Mouse (Mus musculus) liver, postnatal 0 days (tissue): ENCODE results near the gene Guk1. TPM values are rescaled to one million over a fixed set of nuclear protein-coding genes. Genes with fewer than 3 reads are reported as not detected.

Experiments used
- ATAC-seq: fragments of 200-750 bp; cut with Nextera tagmentation; 2 replicates; pipeline ENCODE4 v1.8.0; 2017; ENCODE audit warnings: mild to moderate bottlenecking, moderate library complexity
- DNase-seq: peaks from one replicate; pipeline ENCODE4 v3.0.0-alpha.2; 2016
- H3K27ac ChIP-seq: fragments of 300-500 bp; sonication (generic); 2 replicates; pipeline ENCODE4 v1.5.1; 2014; ENCODE audit warnings: antibody characterized with exemption, moderate library complexity, mild to moderate bottlenecking, low read depth
- H3K27me3 ChIP-seq: fragments of 300-500 bp; sonication (generic); 2 replicates; pipeline ENCODE4 v1.6.1; 2014; ENCODE audit warnings: low read length, control low read depth, mixed read lengths; ENCODE audit not compliant: insufficient read depth
- H3K36me3 ChIP-seq: fragments of 300-500 bp; sonication (generic); replicated peaks from 2 replicates; pipeline ENCODE4 v1.6.1; 2014; ENCODE audit warnings: mild to moderate bottlenecking, control low read depth, low read length, moderate library complexity, mixed read lengths; ENCODE audit not compliant: insufficient read depth
- H3K4me1 ChIP-seq: fragments of 300-500 bp; sonication (generic); 2 replicates; pipeline ENCODE4 v1.6.1; 2014; ENCODE audit warnings: antibody characterized with exemption, mild to moderate bottlenecking, control low read depth; ENCODE audit not compliant: insufficient read depth
- H3K4me2 ChIP-seq: fragments of 300-500 bp; sonication (generic); 2 replicates; pipeline ENCODE4 v1.6.1; 2014; ENCODE audit warnings: low read depth, mild to moderate bottlenecking, low read length, moderate library complexity, mixed read lengths
- H3K4me3 ChIP-seq: fragments of 300-500 bp; sonication (generic); 2 replicates; pipeline ENCODE4 v1.5.1; 2014; ENCODE audit warnings: low read depth, low read length
- H3K9ac ChIP-seq: fragments of 300-500 bp; sonication (generic); replicated peaks from 2 replicates; pipeline ENCODE4 v1.6.1; 2014; ENCODE audit warnings: mild to moderate bottlenecking, moderate library complexity
- H3K9me3 ChIP-seq: fragments of 300-500 bp; sonication (generic); 2 replicates; pipeline ENCODE4 v1.6.1; 2016; ENCODE audit warnings: mild to moderate bottlenecking, control low read depth, low read length, mixed read lengths
- CTCF ChIP-seq: sonication (generic); IDR thresholded peaks from 2 replicates; pipeline ENCODE4 v1.5.1; 2016; ENCODE audit warnings: antibody characterized with exemption, low read depth
- EP300 ChIP-seq: IDR thresholded peaks from 2 replicates; pipeline ENCODE4 v1.6.1; 2016; ENCODE audit warnings: antibody characterized with exemption, low read depth, mild to moderate bottlenecking
- WGBS: fragments of 180-500 bp; shearing (Covaris S2); extraction: QIAGEN DNeasy Blood & Tissue Kit; methylation state at CpG from one replicate; pipeline ENCODE4 v1.1.7; 2014; ENCODE audit not compliant: insufficient replicate concordance; 5-methylcytosine and 5-hydroxymethylcytosine counted together
- polyA plus RNA-seq: library from polyadenylated mRNA; unstranded; fragments of >200 nt; fragmentation: Nextera tagmentation; extraction: Ambion mirVana; gene quantifications from 2 replicates; pipeline ENCODE4 v1.2.1, GENCODE M21; 2015

Gene Guk1
- polyA plus RNA-seq, 1 experiment from 2014 or later = 59.5 TPM

DNA sequence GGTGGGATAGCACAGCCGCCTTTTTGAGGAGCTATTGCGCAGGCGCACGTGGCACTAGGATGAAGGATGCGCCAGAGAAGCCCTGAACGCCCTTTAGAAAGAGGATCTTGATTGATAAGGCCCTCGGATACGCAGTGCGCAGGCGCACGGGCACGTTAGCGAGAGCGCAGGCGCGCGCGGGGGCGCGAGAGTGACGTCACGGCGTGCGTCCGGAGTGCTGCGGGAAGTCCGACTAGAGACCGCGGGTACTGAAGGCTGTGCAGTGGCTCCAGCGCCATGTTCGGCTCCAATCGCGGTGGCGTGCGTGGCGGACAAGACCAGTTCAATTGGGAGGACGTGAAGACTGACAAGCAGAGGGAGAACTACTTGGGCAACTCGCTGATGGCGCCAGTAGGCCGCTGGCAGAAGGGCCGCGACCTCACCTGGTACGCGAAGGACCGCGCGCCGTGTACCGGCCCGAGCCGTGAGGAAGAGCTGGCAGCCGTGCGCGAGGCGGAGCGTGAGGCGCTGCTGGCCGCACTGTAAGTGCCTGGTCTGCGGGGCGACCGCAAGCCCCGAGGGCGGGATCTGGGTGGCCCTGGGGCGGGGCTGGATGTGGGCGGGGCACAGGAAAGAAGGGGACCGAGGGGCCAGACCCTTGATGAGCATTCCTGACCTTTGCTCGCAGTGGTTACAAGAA is 16.3 kb upstream of the Guk1 start, which contains the start of gene 2310033P09Rik:
TSS of gene 2310033P09Rik (plus strand) at position 169 of the 679 bp plus-strand sequence.
- no peaks in the 10 kb centered on the region for H3K9me3 ChIP-seq
- H3K27ac ChIP-seq = peak within 1 kb of the TSS; percentile 97
- peak within 1 kb of the TSS; percentile 87 for H3K9ac ChIP-seq
- no peaks in the 10 kb centered on the region for H3K27me3 ChIP-seq
- H3K36me3 ChIP-seq = peaks cover 54% of the 10 kb centered on the region
- DNase-seq = peak; percentile 96
- TF ChIP-seq CTCF = no peak
- no peak for TF ChIP-seq EP300
- H3K4me2 ChIP-seq = peak within 1 kb of the TSS; percentile 95
- H3K4me1 ChIP-seq = peaks cover 19% of the 10 kb centered on the region
- WGBS = under 1% methylated on average over 67 of the region's 67 CpGs
- H3K4me3 ChIP-seq = peak within 1 kb of the TSS; percentile 90
- peak; percentile 84 for ATAC-seq

DNA sequence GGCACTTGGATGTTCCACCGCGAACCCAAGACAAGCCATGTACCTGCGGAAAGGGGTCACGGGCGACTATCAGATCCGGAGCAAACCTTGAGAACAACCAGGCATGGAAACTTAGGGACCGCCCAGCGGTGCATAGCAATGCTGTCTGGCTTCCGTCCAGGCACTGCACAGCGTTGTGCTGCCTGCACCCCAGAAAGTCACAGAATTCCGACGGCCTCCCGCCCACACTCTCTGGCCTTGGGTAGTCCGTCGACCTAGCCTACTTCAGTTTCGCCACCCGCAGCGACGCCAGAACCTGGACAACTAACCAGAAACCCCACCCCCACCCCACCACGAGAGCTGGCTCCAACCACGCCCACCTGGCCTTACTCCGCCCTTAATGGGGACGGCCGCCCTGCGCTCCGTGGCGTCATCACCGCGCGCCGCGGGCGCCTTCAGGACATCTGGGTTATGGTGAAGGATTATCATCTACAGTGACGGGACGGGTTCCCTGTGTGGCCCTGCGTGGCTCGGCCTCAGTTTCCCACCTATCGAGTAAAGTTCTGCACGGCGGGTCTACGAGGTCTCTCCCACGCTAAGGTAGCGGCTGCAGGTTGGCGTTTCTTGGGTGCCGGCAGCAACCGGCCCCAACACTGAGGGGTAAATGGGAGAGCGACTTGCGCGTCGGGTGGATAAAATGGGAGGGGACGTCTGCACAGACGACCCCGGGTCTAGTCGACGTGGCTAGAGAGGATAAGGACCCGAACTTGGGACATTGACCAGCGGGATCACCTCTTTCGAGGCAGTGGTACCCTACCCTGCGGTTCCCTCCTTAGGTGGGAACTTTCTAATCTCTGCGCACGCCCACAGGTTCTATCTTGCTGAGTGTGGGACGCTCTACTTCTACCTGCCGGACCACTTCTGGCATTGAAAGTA is 10.3 kb upstream of the Guk1 start, which contains the start of gene Mrpl55:
TSS of gene Mrpl55 (plus strand) at position 406 of the 915 bp plus-strand sequence.
- H3K27ac ChIP-seq = peak within 1 kb of the TSS; percentile 92
- peaks cover 16% of the 10 kb centered on the region for H3K4me1 ChIP-seq
- H3K4me2 ChIP-seq = peak within 1 kb of the TSS; percentile 95
- H3K27me3 ChIP-seq = no peaks in the 10 kb centered on the region
- WGBS = under 1% methylated on average over 63 of the region's 63 CpGs
- peak within 1 kb of the TSS; percentile 81 for H3K9ac ChIP-seq
- peak; percentile 98 for DNase-seq
- peak within 1 kb of the TSS; percentile 81 for H3K4me3 ChIP-seq
- peaks cover 36% of the 10 kb centered on the region for H3K36me3 ChIP-seq
- TF ChIP-seq EP300 (no peak), CTCF (no peak)
- H3K9me3 ChIP-seq = no peaks in the 10 kb centered on the region
- peak; percentile 96 for ATAC-seq

DNA sequence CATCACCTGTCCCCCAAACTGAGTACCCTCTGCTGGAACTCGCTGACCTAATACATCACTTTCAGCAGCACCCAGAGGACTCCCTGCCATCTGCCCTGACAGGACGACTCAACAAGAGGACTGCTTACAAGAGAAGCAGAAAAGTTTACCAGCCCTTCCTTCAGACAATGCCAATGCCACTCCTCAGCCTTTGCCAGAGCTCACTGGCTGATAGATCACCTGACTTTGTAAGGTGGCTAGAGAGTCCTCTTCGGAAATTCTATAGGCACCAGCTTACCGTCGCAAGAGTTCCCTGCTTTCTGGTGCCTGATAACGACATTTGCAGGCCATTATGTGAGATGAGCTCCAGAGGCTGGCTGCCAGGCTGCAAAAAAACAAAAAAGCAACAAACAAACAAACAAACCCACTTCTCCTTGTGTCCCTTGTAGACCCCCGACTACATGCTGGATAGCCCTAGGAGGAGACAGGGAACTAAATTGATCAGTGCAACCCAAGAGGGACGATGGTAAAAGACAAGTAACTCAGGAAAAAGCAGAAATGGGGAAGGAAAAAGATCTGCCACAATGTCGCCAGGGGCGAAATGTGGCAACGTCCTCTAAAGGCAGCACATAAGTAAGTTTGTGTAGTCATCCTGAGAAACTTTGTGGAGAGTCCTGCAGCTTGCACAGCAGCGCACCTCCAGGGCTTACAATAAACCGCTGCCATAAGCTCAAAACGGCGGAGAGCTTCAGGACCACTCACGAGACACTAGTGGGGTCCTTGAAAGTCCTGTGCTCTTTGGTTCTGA is 9.4 kb upstream of the Guk1 start:
- Histone ChIP-seq H3K9me3 (no peaks in the 10 kb centered on the region), H3K9ac (peak overlapping the region; percentile 81), H3K4me3 (peak overlapping the region; percentile 81), H3K36me3 (peaks cover 34% of the 10 kb centered on the region), H3K4me2 (peak overlapping the region; percentile 95), H3K4me1 (peaks cover 16% of the 10 kb centered on the region), H3K27ac (peak overlapping the region; percentile 92), H3K27me3 (no peaks in the 10 kb centered on the region)
- TF ChIP-seq EP300 = no peak
- no peak for TF ChIP-seq CTCF
- 12% methylated on average over 16 of the region's 16 CpGs for WGBS
- DNase-seq = peak; percentile 40
- peak; percentile 8 for ATAC-seq

DNA sequence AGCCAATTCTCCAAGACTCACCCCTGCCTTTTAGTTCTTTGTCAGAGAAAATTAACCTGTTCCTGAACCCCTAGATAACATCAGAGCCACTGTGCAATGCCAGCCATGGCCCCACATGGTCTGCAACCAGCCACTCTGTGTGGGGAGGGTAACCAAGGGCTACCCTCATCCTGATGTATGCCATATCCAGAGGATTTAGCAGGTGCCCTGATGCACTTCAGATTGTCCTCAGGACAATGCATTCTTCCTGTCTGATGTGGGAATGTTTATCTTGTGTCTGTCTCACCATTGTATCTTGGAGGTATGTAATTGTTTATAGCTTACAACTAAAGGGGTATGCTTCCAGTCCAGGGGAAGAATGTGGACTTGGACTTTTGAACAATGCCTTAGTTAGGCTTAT is 4.2 kb upstream of the Guk1 start:
- Histone ChIP-seq H3K4me2 (no peak overlapping the region), H3K4me3 (no peak overlapping the region), H3K36me3 (peaks cover 11% of the 10 kb centered on the region), H3K27ac (no peak overlapping the region), H3K9me3 (no peaks in the 10 kb centered on the region), H3K4me1 (peaks cover 14% of the 10 kb centered on the region), H3K27me3 (no peaks in the 10 kb centered on the region), H3K9ac (no peak overlapping the region)
- DNase-seq = no peak
- ATAC-seq = no peak
- TF ChIP-seq EP300 (no peak), CTCF (no peak)

DNA sequence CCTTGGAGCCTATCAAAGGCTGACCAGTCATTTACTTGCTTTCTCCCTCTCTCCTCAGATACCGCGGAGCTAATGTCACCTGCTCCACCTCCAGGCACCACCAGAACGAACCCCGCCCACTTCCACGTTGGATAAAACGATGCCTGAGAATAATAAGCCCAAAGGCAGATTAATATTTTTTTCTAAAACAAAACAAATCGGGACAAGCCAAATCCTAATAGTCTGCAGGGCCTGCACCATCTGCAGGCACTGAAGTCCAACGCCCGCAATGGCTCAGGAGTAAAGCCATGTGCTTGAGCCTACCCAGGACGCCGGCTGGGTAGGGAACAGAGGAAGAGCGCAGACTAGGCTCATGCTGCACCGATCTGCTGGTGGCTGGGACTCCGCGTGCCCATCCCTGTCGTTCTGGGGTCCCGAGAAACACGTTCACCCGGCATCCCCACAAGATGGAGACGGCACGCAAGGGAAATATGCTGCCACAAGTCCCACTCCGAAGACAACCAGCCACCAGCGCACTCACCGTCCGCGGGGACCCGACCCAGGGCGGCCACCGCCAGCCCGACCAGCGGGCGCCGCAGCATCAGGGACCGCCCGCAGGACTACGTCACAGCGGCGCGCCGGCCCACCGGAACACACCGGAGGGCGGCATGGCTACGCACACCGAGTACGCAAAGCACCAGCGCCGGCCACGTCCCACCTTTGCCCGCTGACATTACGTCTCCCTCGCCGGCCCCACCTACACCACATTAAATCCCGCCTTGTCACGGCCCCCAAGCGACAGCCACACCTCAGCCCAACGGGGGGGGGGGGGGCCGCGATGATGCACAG is 567 bp downstream of the Guk1 start:
- Histone ChIP-seq H3K4me2 (peak overlapping the region; percentile 99), H3K4me3 (peak overlapping the region; percentile 67), H3K9me3 (no peaks in the 10 kb centered on the region), H3K27ac (peak overlapping the region; percentile 95), H3K36me3 (no peaks in the 10 kb centered on the region), H3K27me3 (no peaks in the 10 kb centered on the region), H3K9ac (peak overlapping the region; percentile 62), H3K4me1 (peaks cover 21% of the 10 kb centered on the region)
- ATAC-seq = peak; percentile 98
- DNase-seq = peak; percentile 92
- WGBS = 0% methylated on average over 40 of the region's 59 CpGs
- TF ChIP-seq CTCF (no peak), EP300 (peak; percentile 32; the same call in 1 of the 2 replicates)
